Mouse (Mus musculus): Measurements from ENCODE around the gene Rasal2. TPM values are rescaled to one million over a fixed set of nuclear protein-coding genes. Genes with fewer than 3 reads are reported as not detected.

Rasal2 gene
- total and polyA plus RNA-seq, 3 experiments, result 1.5 to 2.6 (median 1.7) TPM

- Histone ChIP-seq H3K4me2 (ENCODE audit: insufficient read depth, low read depth, poor library complexity, severe bottlenecking) (peak overlapping the region; percentile 49), H3K79me2 (replicated peaks; ENCODE audit: control insufficient read depth, extremely low read depth, insufficient read depth, poor library complexity, severe bottlenecking) (no peaks in the 10 kb centered on the region), H3K9me3 (replicated peaks; ENCODE audit: low read length) (peaks cover 4% of the 10 kb centered on the region), H3K4me3 (replicated peaks in 1 of 3; ENCODE audit: low read depth in 2 of 3, low read length in 2 of 3, poor library complexity in 1 of 3) (no peak overlapping the region), H3K4me1 (ENCODE audit: control insufficient read depth in 1 of 2, insufficient read depth in 2 of 2) (peaks cover 22 to 39% of the 10 kb centered on the region in 2 experiments), H3K9ac (ENCODE audit: insufficient read depth, low read depth) (peak overlapping the region; percentile 8; the same call in 1 of the 2 replicates), H3K36me3 (replicated peaks in 1 of 2; ENCODE audit: control insufficient read depth in 1 of 2, insufficient read depth in 1 of 2, low read length in 1 of 2) (no peaks in the 10 kb centered on the region), H3K27ac (ENCODE audit: insufficient read depth, low read depth) (peak overlapping the region; percentile 83), H3K27me3 (replicated peaks) (no peaks in the 10 kb centered on the region)
- DNase-seq (ENCODE audit: extremely low read depth), result peak; percentile 16
- in situ Hi-C loops (cut with MboI; ENCODE audit: low pct_ligation_motif_present, low pct_unique_long_range_greater_than_20kb, low sequenced_read_pairs), result no loop called here
- dilution Hi-C loops (cut with MboI; ENCODE audit: extremely low pct_ligation_motif_present, extremely low pct_unique_long_range_greater_than_20kb, low sequenced_read_pairs), result no loop called here
- TF ChIP-seq SIN3A (IDR thresholded peaks at IDR 0.05; ENCODE audit: low read length), result no peak
- TF ChIP-seq CHD2 (IDR thresholded peaks at IDR 0.05; ENCODE audit: low read length), result 0 out of 2 replicates have a peak, but pooled peaks have one; percentile 20
- peak; percentile 95 for TF ChIP-seq MEF2A (IDR thresholded peaks at IDR 0.05; ENCODE audit: borderline replicate concordance, low read depth, low read length)
- peak; percentile 31; the same call in 1 of the 2 replicates for TF ChIP-seq IRF4 (IDR thresholded peaks at IDR 0.05; ENCODE audit: low read depth, low read length)
Observed at GRCm38 (mm10) chr1:157110287-157110835, 302.0 kb downstream of the Rasal2 start.

GRCm38 (mm10) chr1:157108580-157108979, 303.8 kb downstream of the Rasal2 start, which contains the start of gene Tex35:
Tex35 (minus strand) TSS chr1:157108680.
- Histone ChIP-seq H3K4me1 (ENCODE audit: control insufficient read depth in 1 of 2, insufficient read depth in 2 of 2) (peaks cover 22 to 39% of the 10 kb centered on the region in 2 experiments), H3K9ac (ENCODE audit: insufficient read depth, low read depth) (no peak within 1 kb of the TSS), H3K27ac (ENCODE audit: insufficient read depth, low read depth) (peak within 1 kb of the TSS; percentile 83), H3K4me2 (ENCODE audit: insufficient read depth, low read depth, poor library complexity, severe bottlenecking) (0 out of 2 replicates have a peak within 1 kb of the TSS, but pooled peaks have one; percentile 12), H3K9me3 (replicated peaks; ENCODE audit: low read length) (no peaks in the 10 kb centered on the region), H3K79me2 (replicated peaks; ENCODE audit: control insufficient read depth, extremely low read depth, insufficient read depth, poor library complexity, severe bottlenecking) (no peaks in the 10 kb centered on the region), H3K4me3 (replicated peaks in 1 of 3; ENCODE audit: low read depth in 2 of 3, low read length in 2 of 3, poor library complexity in 1 of 3) (no peak within 1 kb of the TSS), H3K36me3 (replicated peaks in 1 of 2; ENCODE audit: control insufficient read depth in 1 of 2, insufficient read depth in 1 of 2, low read length in 1 of 2) (no peaks in the 10 kb centered on the region), H3K27me3 (replicated peaks) (no peaks in the 10 kb centered on the region)
- TF ChIP-seq CHD1 (IDR thresholded peaks at IDR 0.05; ENCODE audit: low read depth, low read length), result no peak
- no peak for TF ChIP-seq SIN3A (IDR thresholded peaks at IDR 0.05; ENCODE audit: low read length)
- no peak for TF ChIP-seq BHLHE40 (IDR thresholded peaks at IDR 0.05; ENCODE audit: low read depth, low read length)
- TF ChIP-seq PAX5 (IDR thresholded peaks at IDR 0.05; ENCODE audit: low read length), result no peak
- no peak for TF ChIP-seq UBTF (IDR thresholded peaks at IDR 0.05; ENCODE audit: low read depth, low read length)
- no peak for TF ChIP-seq ETS1 (conservative IDR thresholded peaks at IDR 0.05; ENCODE audit: low read depth, low read length)
- TF ChIP-seq MXI1 (IDR thresholded peaks at IDR 0.05; ENCODE audit: low read depth, low read length), result no peak
- no peak for TF ChIP-seq ZMIZ1 (IDR thresholded peaks at IDR 0.05; ENCODE audit: low read depth, low read length)
- no peak for TF ChIP-seq HCFC1 (IDR thresholded peaks at IDR 0.05; ENCODE audit: low read depth, low read length)
- no peak for TF ChIP-seq RCOR1 (conservative IDR thresholded peaks at IDR 0.05; ENCODE audit: low read depth, low read length)
- no peak for TF ChIP-seq USF1 (IDR thresholded peaks at IDR 0.05; ENCODE audit: low read depth, low read length)
- no peak for TF ChIP-seq MAX (IDR thresholded peaks at IDR 0.05; ENCODE audit: low read length)
- TF ChIP-seq NELFE (IDR thresholded peaks at IDR 0.05; ENCODE audit: low read depth, low read length), result no peak
- TF ChIP-seq ZKSCAN1 (IDR thresholded peaks at IDR 0.05; ENCODE audit: borderline replicate concordance, low read depth, low read length), result no peak
- TF ChIP-seq MAZ (IDR thresholded peaks at IDR 0.05; ENCODE audit: low read depth, low read length), result no peak
- TF ChIP-seq JUN (IDR thresholded peaks at IDR 0.05; ENCODE audit: insufficient read depth, low read depth, low read length), result no peak
- DNase-seq (ENCODE audit: extremely low read depth), result no peak
- dilution Hi-C loops (cut with MboI; ENCODE audit: extremely low pct_ligation_motif_present, extremely low pct_unique_long_range_greater_than_20kb, low sequenced_read_pairs), result no loop called here
- in situ Hi-C loops (cut with MboI; ENCODE audit: low pct_ligation_motif_present, low pct_unique_long_range_greater_than_20kb, low sequenced_read_pairs), result no loop called here

Measured in CH12.LX (cell line).